Mouse (Mus musculus): Measurements from ENCODE around the gene Ttc22. TPM values are rescaled to one million over a fixed set of nuclear protein-coding genes. Genes with fewer than 3 reads are reported as not detected.

Ttc22 gene
- total RNA-seq, 1 experiment from 2014 or later: not detected

DNA sequence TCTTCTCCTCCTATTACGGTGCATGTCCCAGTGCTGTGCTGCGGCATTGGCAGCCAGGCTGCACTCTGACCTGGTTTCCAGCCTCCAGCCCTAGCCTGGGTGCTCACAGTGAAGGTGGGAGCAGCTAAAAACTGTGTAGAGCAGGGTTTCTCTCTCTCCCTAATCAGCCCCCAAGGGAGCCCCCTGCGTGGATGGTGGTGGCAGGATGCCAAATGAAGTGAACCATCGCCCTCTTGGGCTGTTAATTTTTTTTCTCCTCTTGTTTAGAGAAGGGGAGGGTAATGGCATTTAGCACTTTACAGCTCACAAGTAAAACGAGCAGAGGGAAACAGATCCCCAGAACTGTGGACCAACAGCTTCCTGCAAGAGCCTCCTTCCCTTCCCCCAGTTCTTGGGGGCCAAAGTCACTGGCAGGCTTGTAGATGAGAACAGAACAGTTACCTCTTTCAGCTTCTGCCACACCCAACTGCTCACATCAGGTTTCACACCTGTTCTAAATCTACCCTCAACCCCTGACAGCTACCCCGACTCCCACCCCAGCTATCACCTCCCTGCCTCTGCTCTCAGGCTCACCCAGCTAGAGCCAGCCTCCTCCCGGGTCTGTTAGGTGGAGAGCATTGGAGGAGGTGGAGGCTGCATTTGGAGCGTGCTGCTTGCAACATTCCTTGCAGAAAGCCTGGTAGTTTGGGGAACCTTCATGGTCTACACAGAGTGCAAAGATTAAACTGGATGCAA is 21.4 kb downstream of the Ttc22 start:
- no peak for ATAC-seq (replicated peaks in 1 of 2; ENCODE audit: insufficient read depth in 1 of 2, low FRiP score in 2 of 2, low TSS enrichment in 1 of 2, low read depth in 1 of 2, poor library complexity in 2 of 2, severe bottlenecking in 2 of 2)

DNA sequence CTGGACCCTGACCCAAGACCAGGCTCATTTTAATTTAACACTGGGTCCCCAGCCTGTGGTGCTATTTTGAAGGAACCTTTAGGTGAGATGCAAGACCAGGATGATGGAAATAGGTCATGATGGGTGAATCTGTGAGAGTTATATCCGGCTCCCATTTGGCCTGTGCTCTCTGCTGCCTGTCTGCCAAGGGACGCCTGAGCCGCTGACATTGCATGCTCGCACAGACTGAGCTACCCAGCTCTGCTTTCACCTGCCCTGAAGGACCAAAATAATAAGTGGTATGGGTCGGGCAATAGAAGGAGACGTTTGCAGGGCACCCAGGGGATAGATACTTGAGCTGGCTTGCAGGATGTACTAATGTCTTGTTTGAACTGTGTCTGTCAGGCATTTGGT is 22.0 kb downstream of the Ttc22 start:
- no peak for ATAC-seq (replicated peaks in 1 of 2; ENCODE audit: insufficient read depth in 1 of 2, low FRiP score in 2 of 2, low TSS enrichment in 1 of 2, low read depth in 1 of 2, poor library complexity in 2 of 2, severe bottlenecking in 2 of 2)

DNA sequence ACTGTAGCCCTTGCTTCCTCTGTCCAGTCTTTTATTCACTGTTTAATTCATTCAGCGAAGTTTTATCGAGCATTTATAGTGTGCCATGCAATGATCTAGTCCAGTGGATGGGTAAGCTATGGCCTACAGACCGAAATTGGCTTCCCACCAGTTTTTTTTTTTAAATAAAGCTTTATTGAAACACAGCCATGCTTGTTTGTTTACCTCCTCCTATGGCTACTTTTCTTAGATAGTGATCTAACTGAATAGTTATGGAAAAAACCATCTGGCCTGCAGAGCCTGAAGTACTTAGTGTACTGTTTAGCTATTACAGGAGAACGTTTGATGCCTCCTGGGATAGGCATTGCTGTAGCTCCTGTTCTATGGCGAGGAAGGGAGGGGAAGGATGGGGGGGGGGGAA is 23.6 kb downstream of the Ttc22 start:
- no peak for ATAC-seq (replicated peaks in 1 of 2; ENCODE audit: insufficient read depth in 1 of 2, low FRiP score in 2 of 2, low TSS enrichment in 1 of 2, low read depth in 1 of 2, poor library complexity in 2 of 2, severe bottlenecking in 2 of 2)

- no peak for ATAC-seq (replicated peaks in 1 of 2; ENCODE audit: insufficient read depth in 1 of 2, low FRiP score in 2 of 2, low TSS enrichment in 1 of 2, low read depth in 1 of 2, poor library complexity in 2 of 2, severe bottlenecking in 2 of 2)
These were observed 24.9 kb downstream of the Ttc22 start for GRCm38 (mm10) chr4:106647137-106647536.

DNA sequence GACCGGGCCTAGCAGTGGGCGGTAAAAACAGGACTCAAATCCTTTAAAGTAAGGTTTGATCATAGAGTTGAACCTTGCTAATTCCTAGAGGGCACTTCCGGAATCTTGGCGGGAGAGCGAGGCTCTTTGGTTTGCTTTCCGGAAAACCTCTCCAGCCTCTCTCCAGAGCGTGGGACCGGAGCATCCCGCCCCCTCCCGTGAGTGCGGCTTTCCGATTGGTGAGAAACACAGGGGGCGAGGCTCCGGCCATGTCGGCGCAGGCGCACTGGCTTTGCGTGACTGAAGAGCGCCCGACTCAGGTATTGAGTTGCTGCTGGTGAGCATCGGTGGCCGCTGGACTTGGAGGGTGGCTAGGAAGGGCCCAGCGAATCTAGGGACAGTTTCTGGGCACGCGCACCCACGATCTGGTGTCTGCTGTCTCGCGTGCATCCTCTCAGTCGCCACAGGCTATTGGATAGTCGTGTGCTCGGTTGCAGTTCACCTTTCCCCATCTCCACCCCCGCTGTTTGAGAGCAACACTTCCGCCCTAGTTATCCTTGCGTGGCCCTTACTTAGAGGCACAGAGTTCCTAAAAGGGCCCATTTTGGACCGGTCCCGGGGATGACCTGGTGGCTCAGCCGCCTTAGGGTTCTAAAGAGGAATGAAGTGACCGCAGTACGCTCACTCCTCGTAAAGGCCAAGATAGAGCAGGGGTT is 28.7 kb downstream of the Ttc22 start, which contains the start of gene Pars2:
Gene Pars2 (plus strand): TSS at position 237 of the 695 bp plus-strand sequence.
- peak; percentile 96 to 98 for ATAC-seq (replicated peaks in 1 of 2; ENCODE audit: insufficient read depth in 1 of 2, low FRiP score in 2 of 2, low TSS enrichment in 1 of 2, low read depth in 1 of 2, poor library complexity in 2 of 2, severe bottlenecking in 2 of 2)

DNA sequence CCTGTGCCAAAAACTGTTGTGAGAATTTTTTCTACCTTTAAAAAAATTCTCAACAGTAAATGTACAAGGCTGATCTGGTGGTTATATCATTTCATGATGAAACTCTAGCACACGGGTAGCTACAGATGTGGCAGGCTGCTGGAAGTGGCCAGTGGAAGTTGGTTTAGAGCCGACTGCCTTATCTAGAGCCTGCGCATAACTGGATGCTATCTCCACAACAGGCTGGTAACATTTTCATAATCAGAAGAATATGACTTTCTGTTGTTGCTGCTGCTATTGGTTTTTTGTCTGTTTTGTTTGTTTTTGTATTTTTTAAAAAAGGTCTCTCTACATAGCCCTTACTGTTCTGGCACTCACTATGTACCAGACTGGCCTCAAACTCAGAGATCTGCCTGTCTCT is 30.3 kb downstream of the Ttc22 start:
- ATAC-seq (replicated peaks in 1 of 2; ENCODE audit: insufficient read depth in 1 of 2, low FRiP score in 2 of 2, low TSS enrichment in 1 of 2, low read depth in 1 of 2, poor library complexity in 2 of 2, severe bottlenecking in 2 of 2): no peak

- ATAC-seq (replicated peaks in 1 of 2; ENCODE audit: insufficient read depth in 1 of 2, low FRiP score in 2 of 2, low TSS enrichment in 1 of 2, low read depth in 1 of 2, poor library complexity in 2 of 2, severe bottlenecking in 2 of 2): no peak
These were observed 30.8 kb downstream of the Ttc22 start for GRCm38 (mm10) chr4:106653051-106653450.

DNA sequence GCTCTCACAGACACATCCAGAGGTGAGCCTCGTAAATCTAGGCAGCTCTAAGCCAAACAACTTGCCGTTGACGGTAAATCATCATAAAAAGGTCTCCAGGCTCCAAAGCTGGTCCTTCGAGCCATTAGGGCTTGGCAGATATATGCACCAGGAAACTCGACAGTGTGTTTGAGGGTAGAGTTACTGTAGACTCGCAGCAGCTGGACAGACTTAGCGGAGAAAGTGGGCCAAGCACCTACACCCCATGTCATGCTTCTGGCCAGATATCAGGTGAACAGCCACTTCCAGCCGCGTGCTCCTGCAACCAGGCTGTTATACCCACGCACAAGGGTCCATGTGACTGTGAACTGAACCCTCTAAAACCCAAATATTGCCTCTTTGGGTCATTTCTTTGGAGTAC is 33.4 kb downstream of the Ttc22 start:
- no peak for ATAC-seq (replicated peaks in 1 of 2; ENCODE audit: insufficient read depth in 1 of 2, low FRiP score in 2 of 2, low TSS enrichment in 1 of 2, low read depth in 1 of 2, poor library complexity in 2 of 2, severe bottlenecking in 2 of 2)

- no peak for ATAC-seq (replicated peaks in 1 of 2; ENCODE audit: insufficient read depth in 1 of 2, low FRiP score in 2 of 2, low TSS enrichment in 1 of 2, low read depth in 1 of 2, poor library complexity in 2 of 2, severe bottlenecking in 2 of 2)
These were observed 41.8 kb downstream of the Ttc22 start for GRCm38 (mm10) chr4:106663956-106664470.

DNA sequence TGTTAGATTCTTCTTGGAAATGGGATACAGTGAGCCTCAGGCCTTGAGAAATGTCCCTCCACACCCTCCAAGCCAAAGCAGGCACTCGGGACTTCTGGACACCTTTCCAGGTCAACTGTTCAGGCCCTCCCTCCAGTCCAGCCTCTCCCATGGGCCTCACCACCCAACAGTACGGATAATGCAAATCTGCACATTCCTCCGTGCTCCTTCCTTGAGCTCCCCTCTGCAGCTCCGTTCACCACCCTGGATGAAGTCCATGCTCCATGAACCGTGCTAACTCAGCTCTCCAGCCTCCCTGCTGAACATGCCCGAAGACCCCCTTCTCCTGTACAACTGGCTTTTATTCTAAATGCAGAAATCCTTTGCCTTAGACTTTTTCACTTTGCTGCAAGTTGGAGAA is 42.5 kb downstream of the Ttc22 start:
- ATAC-seq (replicated peaks in 1 of 2; ENCODE audit: insufficient read depth in 1 of 2, low FRiP score in 2 of 2, low TSS enrichment in 1 of 2, low read depth in 1 of 2, poor library complexity in 2 of 2, severe bottlenecking in 2 of 2): no peak

DNA sequence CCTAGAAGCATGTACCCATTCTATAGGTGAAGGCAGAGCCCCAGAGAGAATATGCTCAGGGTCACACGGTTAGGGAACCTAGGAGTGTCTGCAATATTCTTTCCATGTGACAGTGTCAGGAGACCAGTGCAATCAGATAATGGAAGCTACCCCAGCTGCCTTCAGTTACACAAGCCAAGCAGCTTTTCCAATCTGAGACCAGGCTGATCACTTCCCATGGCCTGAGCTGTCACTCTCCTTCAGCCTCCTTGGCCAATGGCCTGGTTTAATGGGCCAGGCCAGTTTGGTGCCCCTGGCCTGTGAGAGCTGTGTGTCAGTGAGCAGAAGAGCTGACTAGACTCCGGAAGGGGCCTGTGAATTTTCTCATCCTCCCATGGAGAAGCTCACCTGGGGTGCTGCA is 43.0 kb downstream of the Ttc22 start:
- ATAC-seq (replicated peaks in 1 of 2; ENCODE audit: insufficient read depth in 1 of 2, low FRiP score in 2 of 2, low TSS enrichment in 1 of 2, low read depth in 1 of 2, poor library complexity in 2 of 2, severe bottlenecking in 2 of 2): no peak

DNA sequence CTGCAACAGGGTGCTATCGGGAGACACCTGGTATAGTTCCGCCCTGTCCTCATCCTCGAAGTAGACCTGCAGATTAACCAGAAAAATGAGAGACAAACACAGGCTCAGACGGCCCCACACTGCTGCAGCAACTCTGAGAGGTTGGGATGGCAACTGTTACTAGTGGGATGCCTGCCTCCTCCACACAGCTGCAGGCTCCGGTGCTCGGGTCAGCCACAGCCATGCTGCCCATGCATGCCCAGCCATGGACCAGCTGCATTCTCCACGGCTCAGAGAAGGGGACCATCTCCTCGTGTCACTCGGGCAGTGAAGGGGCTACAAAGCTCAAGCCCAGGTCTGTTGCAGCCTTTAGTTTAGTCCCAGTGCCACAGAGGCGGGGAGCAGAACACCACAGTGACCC is 43.4 kb downstream of the Ttc22 start:
- ATAC-seq (replicated peaks in 1 of 2; ENCODE audit: insufficient read depth in 1 of 2, low FRiP score in 2 of 2, low TSS enrichment in 1 of 2, low read depth in 1 of 2, poor library complexity in 2 of 2, severe bottlenecking in 2 of 2): no peak

DNA sequence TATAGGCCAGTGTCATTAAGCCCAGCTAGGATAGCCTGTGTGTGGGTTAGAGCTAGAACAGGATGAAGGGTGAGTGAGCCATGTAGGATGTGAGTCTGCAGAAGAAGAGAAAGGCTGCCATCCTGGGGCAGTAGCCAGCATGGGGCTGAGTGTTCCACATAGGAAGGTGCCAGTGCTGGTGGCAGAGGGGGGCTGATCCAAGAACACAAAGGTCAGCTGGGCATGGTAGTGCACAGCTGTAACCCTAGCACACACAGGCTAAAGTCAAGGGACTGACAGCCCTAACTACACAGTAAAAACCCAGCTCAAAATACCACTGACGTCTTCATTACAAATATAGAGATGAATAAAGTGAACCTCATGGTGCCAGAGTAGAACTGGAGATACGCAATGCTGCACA is 44.3 kb downstream of the Ttc22 start:
- no peak for ATAC-seq (replicated peaks in 1 of 2; ENCODE audit: insufficient read depth in 1 of 2, low FRiP score in 2 of 2, low TSS enrichment in 1 of 2, low read depth in 1 of 2, poor library complexity in 2 of 2, severe bottlenecking in 2 of 2)

DNA sequence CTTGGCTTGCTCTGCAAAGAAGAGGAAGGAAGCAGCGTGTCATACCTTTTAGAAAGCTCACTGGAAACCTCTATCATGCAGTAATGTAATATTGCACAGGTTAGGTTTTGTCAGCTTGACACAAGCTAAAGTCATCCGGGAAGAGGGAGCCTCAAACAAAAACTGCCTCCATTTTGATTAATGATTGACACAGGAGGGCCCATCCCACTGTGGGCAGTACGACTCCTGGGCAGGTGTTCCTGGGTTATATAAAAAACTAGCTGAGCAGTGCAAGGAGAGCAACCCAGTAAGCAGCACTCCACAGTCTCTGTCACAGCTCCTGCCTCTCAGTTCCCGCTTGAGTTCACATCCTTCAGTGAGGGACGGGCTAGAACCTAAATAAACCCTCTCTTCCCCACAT is 54.5 kb downstream of the Ttc22 start:
- ATAC-seq (replicated peaks in 1 of 2; ENCODE audit: insufficient read depth in 1 of 2, low FRiP score in 2 of 2, low TSS enrichment in 1 of 2, low read depth in 1 of 2, poor library complexity in 2 of 2, severe bottlenecking in 2 of 2): no peak

DNA sequence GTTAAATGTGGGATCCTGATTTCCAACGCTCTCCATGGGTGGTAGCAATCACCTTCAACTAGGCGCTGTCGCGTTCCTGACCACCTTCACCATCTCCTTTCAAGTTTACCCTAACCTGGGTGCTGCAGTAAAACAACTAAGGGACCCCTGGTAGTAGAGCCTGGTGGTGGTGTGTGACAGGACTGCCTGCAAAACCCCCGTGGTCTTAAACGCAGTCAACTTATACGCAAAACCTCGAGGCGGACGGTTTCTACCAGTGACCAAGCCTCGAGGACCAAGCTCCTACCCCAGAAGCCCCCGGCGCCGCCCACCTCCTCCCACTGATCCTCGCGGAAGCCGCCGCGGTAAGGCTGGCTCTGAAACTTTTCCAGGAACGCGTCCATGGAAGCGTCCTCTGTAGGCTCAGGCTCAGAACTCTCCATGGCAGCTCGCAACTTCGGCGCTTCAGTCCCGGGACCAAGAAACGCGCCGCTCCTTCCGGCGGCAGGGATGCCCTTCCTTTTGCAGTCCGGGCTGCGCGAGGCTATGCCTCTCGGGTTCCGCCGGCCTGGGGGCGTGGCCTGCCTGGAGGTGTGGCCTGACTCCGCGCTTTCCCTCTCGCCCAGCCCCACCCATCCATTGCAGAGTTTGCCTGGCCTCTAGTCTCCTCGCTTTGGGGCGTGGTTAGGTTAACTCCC is 56.3 kb downstream of the Ttc22 start, which contains the start of gene Ttc4:
Gene Ttc4 (minus strand): TSS at position 503 of the 677 bp plus-strand sequence.
- ATAC-seq (replicated peaks in 1 of 2; ENCODE audit: insufficient read depth in 1 of 2, low FRiP score in 2 of 2, low TSS enrichment in 1 of 2, low read depth in 1 of 2, poor library complexity in 2 of 2, severe bottlenecking in 2 of 2): peak; percentile 98 to 99

GRCm38 (mm10) chr4:106679152-106679551 is 56.9 kb downstream of the Ttc22 start:
- no peak for ATAC-seq (replicated peaks in 1 of 2; ENCODE audit: insufficient read depth in 1 of 2, low FRiP score in 2 of 2, low TSS enrichment in 1 of 2, low read depth in 1 of 2, poor library complexity in 2 of 2, severe bottlenecking in 2 of 2)

DNA sequence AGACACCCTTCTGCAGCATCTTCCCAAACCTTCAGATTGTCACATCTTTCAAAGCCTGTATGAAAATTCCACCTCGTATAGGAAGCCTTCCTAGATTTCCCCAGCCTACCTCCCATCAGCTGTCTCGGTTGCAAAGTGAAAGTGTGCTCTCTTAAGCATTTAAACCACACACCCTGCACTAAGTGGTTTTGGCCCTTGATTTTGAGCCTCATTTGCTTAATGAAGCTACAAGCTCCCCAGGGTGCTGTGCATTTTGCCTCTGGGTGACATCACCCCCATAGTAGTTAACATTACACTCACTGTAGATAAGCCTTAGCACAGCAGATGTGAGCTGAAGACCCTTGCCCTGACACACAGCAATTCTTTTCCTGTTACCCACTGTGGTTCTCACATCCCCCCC is 58.7 kb downstream of the Ttc22 start:
- no peak for ATAC-seq (replicated peaks in 1 of 2; ENCODE audit: insufficient read depth in 1 of 2, low FRiP score in 2 of 2, low TSS enrichment in 1 of 2, low read depth in 1 of 2, poor library complexity in 2 of 2, severe bottlenecking in 2 of 2)

DNA sequence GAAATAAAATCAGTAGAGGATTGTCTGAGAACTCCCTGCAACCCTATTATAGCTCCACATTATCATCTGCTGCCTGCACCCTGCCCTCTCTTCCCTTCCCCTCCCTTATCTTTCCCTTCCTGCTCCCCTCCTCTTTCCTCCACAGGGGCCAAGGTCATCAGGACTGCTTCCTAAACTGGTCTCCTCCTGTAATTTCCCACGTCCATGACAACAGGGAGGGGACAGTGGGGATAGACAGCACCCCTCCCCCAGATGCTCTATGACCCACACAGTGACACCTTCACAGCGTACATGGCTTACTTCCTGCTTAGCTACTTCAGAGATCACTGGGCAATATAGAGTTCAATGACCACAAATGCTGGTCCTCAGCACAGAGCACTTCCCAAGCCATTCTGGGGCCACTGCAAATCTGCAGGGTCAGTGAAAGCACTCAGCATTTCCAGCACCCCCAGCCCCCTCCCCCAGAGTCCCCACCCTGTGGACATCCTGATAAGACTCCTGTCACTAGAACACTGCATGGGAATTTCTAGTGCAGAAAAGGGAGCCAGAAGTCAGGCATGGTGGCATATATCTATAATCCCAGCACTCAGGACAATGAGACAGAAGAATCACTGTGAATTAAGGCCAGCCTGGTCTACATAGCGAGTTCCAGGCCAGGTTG is 66.5 kb downstream of the Ttc22 start:
- ATAC-seq (replicated peaks in 1 of 2; ENCODE audit: insufficient read depth in 1 of 2, low FRiP score in 2 of 2, low TSS enrichment in 1 of 2, low read depth in 1 of 2, poor library complexity in 2 of 2, severe bottlenecking in 2 of 2): no peak

Measured in hematopoietic stem cell, adult 5-6 weeks (primary cell).